Mouse (Mus musculus): ENCODE measurements around the gene Tex19.1.

DNA sequence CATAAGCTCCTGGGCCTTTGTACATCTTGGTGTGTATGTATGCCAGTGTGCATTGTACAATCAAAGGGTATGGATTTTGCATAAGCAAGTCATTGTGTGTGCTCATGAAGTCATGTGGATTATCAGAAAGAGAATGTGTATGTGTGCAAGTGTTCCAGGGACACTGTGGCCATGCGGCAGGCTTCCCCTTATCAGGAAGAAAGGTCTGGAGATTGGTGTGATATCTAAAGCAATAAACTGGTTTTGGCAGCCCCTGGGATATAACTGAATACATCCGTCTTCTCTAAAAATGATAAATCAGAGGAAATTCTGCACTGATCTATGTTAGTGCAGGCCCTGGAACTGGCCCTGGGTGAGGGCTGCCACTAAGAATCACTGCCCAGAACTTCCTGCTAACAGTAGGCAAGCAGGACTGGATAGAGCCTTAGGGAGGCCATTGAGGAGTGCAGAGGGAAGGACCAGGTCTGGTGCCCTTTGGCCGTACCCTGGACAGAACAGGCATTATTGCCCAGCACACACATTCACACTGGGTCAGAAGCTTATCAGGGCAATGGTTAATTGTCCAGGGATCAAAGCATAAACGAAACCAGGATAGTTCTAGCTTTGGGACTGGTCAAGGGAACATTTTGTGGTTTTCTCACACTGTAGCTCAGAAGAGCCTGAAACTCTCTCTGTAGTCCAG lies 44.7 kb upstream of the Tex19.1 start:
- TF ChIP-seq POLR2A (IDR thresholded peaks at IDR 0.05; ENCODE audit: low read depth, low read length): no peak
- TF ChIP-seq CTCF (conservative IDR thresholded peaks at IDR 0.05; ENCODE audit: insufficient read depth, insufficient read length, low read depth, low read length): no peak

All from kidney, adult 2 months (tissue).